Mouse (Mus musculus): Measurements from ENCODE around the gene Extl2.

Extl2 gene

DNA sequence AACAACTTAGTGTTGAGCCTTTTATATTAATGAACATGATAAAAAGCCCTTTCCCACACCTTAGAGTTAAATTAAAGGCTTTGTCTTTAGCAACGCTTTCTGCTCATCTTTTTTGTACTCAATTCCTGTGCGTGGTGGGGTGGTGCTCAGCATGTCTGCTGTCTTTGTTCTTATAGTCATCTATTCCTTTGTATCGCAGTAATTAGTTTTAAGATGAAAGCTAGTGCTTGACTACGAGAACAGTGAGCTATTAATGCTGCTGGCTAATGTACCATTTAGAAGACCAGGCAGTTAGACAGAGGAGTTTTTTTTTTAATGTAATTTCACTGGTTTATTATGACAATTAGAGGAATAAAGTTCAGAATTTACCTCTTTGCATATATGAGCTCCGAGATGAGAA is 53.1 kb downstream of the Extl2 start:
- in situ Hi-C loops (cut with MboI; ENCODE audit: unreplicated experiment in 2 of 2), result no loop called here

DNA sequence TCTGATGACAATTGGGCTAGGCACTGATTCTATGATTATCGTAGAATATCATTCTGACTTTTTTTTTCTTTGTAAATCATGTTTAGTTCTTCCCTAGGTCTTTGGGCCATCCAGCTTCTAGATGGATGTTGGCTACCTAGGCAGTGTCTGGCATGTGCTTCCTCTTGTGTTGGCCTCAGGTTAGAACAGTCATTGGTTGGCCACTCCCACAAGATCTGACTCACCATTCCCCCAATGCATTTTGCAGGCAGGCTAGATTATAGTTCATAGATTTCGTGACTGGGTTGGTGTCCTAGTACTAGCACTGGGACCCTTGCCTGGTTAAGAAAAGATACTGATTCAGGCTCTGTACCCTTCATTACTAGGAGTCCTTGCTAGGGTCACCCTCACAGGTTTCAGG is 54.9 kb downstream of the Extl2 start:
- in situ Hi-C loops (cut with MboI; ENCODE audit: unreplicated experiment in 2 of 2), result no loop called here

DNA sequence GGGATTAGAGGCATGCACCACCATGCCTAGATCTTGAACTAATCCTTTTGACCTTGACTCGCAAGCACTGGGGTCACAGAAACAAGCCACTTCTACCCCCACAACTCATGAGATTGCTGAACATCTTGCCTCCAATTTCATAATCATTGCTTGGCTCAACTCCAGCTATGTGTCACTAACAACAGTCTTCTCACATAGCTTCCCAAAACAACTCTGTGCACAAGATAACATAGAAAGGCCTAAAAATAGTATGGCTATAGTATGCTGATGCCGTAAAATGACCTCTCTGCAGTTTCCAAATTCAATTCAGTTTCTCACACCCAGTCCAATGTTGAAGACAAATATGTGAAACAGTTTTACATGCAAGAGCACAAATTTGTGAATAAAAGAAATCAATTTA is 65.3 kb downstream of the Extl2 start:
- in situ Hi-C loops (cut with MboI; ENCODE audit: unreplicated experiment in 2 of 2), result no loop called here

DNA sequence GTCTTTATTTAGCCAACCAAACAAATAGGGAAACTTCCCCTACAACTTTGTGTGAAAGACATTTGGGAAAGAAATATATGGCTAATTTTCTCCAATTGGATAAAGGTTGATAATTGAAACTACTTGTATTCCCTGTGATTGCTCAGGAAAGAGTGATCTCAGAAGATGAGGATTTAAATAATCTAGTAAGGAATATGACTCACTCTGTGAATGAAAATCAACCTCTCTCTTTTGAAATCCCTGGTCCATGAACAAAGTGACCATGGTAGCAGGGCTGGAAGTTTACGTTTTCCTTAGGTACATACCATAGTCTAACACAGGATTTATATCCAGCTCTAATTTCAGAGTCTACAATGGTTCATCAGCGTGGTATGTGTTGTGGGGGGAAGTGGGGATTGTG is 69.5 kb downstream of the Extl2 start:
- in situ Hi-C loops (cut with MboI; ENCODE audit: unreplicated experiment in 2 of 2), result no loop called here

DNA sequence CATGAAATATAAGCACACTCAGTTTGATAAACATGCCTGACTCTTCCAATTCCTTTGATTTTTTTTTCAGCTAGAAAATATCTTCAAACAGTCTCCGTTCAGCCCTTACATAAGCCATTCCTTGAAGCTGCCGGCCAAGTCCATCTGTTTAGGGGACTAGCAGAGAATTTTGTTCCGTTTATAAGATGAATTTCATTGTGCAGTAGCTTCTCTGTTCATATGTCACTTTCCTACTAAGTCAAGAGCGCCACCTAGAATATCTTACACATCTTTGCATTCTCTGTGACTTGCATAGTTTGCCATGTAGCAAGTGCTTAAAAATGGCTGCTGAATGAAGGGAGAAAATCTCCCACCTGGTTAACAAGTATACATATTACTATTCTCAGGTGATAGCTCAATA is 71.2 kb downstream of the Extl2 start:
- in situ Hi-C loops (cut with MboI; ENCODE audit: unreplicated experiment in 2 of 2), result no loop called here
